Mouse (Mus musculus) natural killer cell, adult 2 months (primary cell): ENCODE results near the gene Fuk.
"Not testable (repeated sequence)": the region's sequence is repeated elsewhere in the genome, so short reads cannot be mapped to it uniquely, and the experiment has no call there.

Experiments used
- DNase-seq, 2 experiments: peaks; one replicate each; pipeline ENCODE4 v3.0.0; 2022; ENCODE audit warnings: low spot score in 2 of 2

Fuk gene

GRCm38 (mm10) chr8:110919341-110920031 is 17.2 kb upstream of the Fuk start, which contains the start of gene St3gal2:
St3gal2 (plus strand) TSS chr8:110919922.
- peak; percentile 57 to 74 for DNase-seq

GRCm38 (mm10) chr8:110918460-110918859 is 16.2 kb upstream of the Fuk start:
- DNase-seq: peak in 1 of 2 experiments; percentile 35

- no peak for DNase-seq
Measured at GRCm38 (mm10) chr8:110918027-110918426, 15.7 kb upstream of the Fuk start.

GRCm38 (mm10) chr8:110917415-110917814 is 15.1 kb upstream of the Fuk start:
- no peak for DNase-seq

GRCm38 (mm10) chr8:110911576-110912570 is 9.6 kb upstream of the Fuk start:
- DNase-seq: no peak

- not testable (repeated sequence) for DNase-seq
Measured at GRCm38 (mm10) chr8:110909850-110910249, 7.6 kb upstream of the Fuk start.

- DNase-seq: no peak
Measured at GRCm38 (mm10) chr8:110906682-110907081, 4.4 kb upstream of the Fuk start.

GRCm38 (mm10) chr8:110905404-110905803 is 3.1 kb upstream of the Fuk start:
- DNase-seq: no peak

GRCm38 (mm10) chr8:110902579-110902965 is 284 bp upstream of the Fuk start:
- no peak for DNase-seq

- no peak for DNase-seq
Measured at GRCm38 (mm10) chr8:110901056-110901455, 1.2 kb downstream of the Fuk start.

- no peak for DNase-seq
Measured at GRCm38 (mm10) chr8:110897495-110897894, 4.8 kb downstream of the Fuk start.

GRCm38 (mm10) chr8:110895812-110896211 is 6.5 kb downstream of the Fuk start:
- no peak for DNase-seq

GRCm38 (mm10) chr8:110895254-110895653 is 7.0 kb downstream of the Fuk start:
- no peak for DNase-seq

GRCm38 (mm10) chr8:110894851-110895250 is 7.4 kb downstream of the Fuk start:
- no peak for DNase-seq

- DNase-seq: no peak
Measured at GRCm38 (mm10) chr8:110892913-110893312, 9.4 kb downstream of the Fuk start.

GRCm38 (mm10) chr8:110892040-110892439 is 10.2 kb downstream of the Fuk start:
- DNase-seq: no peak

- no peak for DNase-seq
Measured at GRCm38 (mm10) chr8:110889904-110890470, 12.3 kb downstream of the Fuk start.

GRCm38 (mm10) chr8:110888860-110889259 is 13.4 kb downstream of the Fuk start:
- no peak for DNase-seq

GRCm38 (mm10) chr8:110888441-110888840 is 13.8 kb downstream of the Fuk start:
- DNase-seq: no peak

GRCm38 (mm10) chr8:110887551-110887950 is 14.7 kb downstream of the Fuk start:
- DNase-seq: no peak

- DNase-seq: no peak
Measured at GRCm38 (mm10) chr8:110886634-110887033, 15.7 kb downstream of the Fuk start.

GRCm38 (mm10) chr8:110883824-110884223 is 18.5 kb downstream of the Fuk start:
- no peak for DNase-seq
